Mouse (Mus musculus) CD4-positive, CD25-positive, alpha-beta regulatory T cell, adult 4 months (primary cell): ENCODE results near the gene Gm8212. TPM values are rescaled to one million over a fixed set of nuclear protein-coding genes. Genes with fewer than 3 reads are reported as not detected.
"Not testable (repeated sequence)": the region's sequence is repeated elsewhere in the genome, so short reads cannot be mapped to it uniquely, and the experiment has no call there.

ENCODE experiments used
- ATAC-seq: one replicate; pipeline ENCODE4 v1.8.0; 2017
- polyA plus RNA-seq, 2 experiments: library from polyadenylated mRNA; unstranded; fragments of 100-300 nt; shearing (Covaris generic); gene quantifications; one replicate each; pipeline ENCODE4 v1.2.1; 2017

Gm8212 gene
- not detected for polyA plus RNA-seq

DNA sequence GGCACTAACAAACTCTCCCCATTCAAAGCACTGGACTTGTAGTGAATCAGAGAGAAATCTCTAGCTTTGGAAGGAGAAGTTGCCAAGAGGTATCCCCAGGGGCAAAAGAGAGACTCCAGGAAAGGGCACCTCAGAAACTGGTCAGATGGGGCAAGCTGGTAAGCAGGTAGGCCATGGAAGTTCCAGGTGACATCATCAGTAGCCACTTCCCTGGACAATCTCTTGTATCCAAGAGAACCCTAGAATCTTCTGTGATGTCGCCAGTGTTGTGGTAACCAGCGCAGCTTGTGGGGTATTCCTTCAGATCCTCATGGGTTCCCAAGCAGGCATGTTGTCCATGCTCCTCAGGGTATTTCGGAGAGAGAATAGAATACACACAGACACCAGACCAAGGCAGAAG, at the start of gene Gm8212:
TSS of gene Gm8212 (plus strand) at position 301 of the 400 bp plus-strand sequence.
- ATAC-seq, result not testable (repeated sequence)

DNA sequence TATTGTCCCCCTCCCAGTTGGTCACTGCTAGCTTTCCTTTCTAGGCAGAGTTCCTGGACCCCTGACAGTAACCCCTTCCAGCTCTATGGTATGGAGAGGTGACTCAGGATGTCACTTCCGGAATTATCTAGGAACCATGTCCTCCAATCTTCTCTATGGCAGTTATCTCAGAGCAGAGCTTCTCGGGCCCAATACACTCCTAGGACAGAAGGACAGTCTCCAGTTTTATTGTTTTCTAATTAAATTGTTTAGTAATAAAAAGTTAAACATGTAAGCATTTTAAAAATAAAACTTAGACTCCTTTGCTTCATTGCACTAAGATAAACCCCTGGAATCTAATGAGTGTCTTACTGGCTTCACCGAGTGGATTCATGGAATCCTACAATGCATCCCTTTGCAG, 15.7 kb downstream of the Gm8212 start, which contains the start of gene 4930503E14Rik:
TSS of gene 4930503E14Rik (minus strand) at position 101 of the 400 bp plus-strand sequence.
- ATAC-seq, result not testable (repeated sequence)

DNA sequence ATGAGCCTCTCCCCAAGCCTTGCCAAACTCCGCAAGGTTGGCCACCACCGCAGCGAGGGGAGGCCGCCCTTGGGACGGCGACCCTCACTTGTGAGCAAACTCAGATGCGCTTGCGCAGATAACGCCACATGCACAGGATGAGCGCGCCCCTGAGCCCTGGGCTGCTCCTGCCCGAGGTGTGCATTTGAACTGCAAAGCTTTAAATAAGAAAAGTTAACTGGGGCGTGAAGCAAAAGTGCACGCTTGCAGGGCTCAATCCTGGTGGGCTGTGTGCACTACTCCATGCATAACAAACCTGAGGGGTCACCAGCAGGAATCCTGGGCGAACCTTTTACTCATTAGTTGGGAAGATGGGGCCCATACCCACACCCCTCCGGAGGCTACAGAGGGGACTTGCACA, 50.6 kb downstream of the Gm8212 start:
- ATAC-seq, result no peak

Other genes with a start within 250 kb of the Gm8212 start
- gene Ang5, start 240.6 kb upstream of the Gm8212 start, polyA plus RNA-seq, result not detected
- not detected for gene Ang6, start 195.4 kb upstream of the Gm8212 start, polyA plus RNA-seq
- gene Ear2, start 95.0 kb upstream of the Gm8212 start, polyA plus RNA-seq, result 1 to 10 TPM in 1 of 2 experiments, not detected in 1; 1.4 TPM
- not detected for gene Gm3327, start 73.8 kb upstream of the Gm8212 start, polyA plus RNA-seq
- not detected for gene 4930503E14Rik, start 15.6 kb downstream of the Gm8212 start, polyA plus RNA-seq
- gene Gm8220, start 87.9 kb downstream of the Gm8212 start, polyA plus RNA-seq, result not detected
- not detected for gene Gm5930, start 140.9 kb downstream of the Gm8212 start, polyA plus RNA-seq
- gene Gm8229, start 167.7 kb downstream of the Gm8212 start, polyA plus RNA-seq, result not detected
- gene Gm3371, start 213.0 kb downstream of the Gm8212 start, polyA plus RNA-seq, result not detected
- not detected for gene Gm8232, start 236.0 kb downstream of the Gm8212 start, polyA plus RNA-seq